Mouse (Mus musculus): ENCODE measurements around the gene Mst1. TPM values are rescaled to one million over a fixed set of nuclear protein-coding genes. Genes with fewer than 3 reads are reported as not detected.

The Mst1 gene
- polyA plus RNA-seq, 1 experiment from 2014 or later = 0.20 TPM

GRCm38 (mm10) chr9:108120671-108121070, 40.4 kb downstream of the Mst1 start:
- Histone ChIP-seq H3K36me3 (ENCODE audit: insufficient read depth) (no peaks in the 10 kb centered on the region), H3K27ac (ENCODE audit: low read depth) (no peak overlapping the region), H3K4me3 (ENCODE audit: low read depth, low read length) (no peak overlapping the region), H3K4me2 (no peak overlapping the region), H3K9me3 (ENCODE audit: low read depth, low read length) (no peaks in the 10 kb centered on the region), H3K9ac (no peak overlapping the region), H3K4me1 (ENCODE audit: insufficient read depth) (peaks cover 4% of the 10 kb centered on the region; the same call in 1 of the 2 replicates), H3K27me3 (ENCODE audit: insufficient read depth, low read length) (no peaks in the 10 kb centered on the region)
- WGBS = 94% methylated on average over 8 of the region's 8 CpGs
- ATAC-seq (ENCODE audit: insufficient read depth) (no peak), DNase-seq (no peak)
- TF ChIP-seq CTCF (IDR thresholded peaks at IDR 0.05; ENCODE audit: low read depth) = no peak

GRCm38 (mm10) chr9:108121170-108121969, 41.1 kb downstream of the Mst1 start:
- ATAC-seq (ENCODE audit: insufficient read depth) (no peak), DNase-seq (no peak)
- no peak overlapping the region for H3K9ac ChIP-seq
- H3K27me3 ChIP-seq (ENCODE audit: insufficient read depth, low read length) = no peaks in the 10 kb centered on the region
- H3K27ac ChIP-seq (ENCODE audit: low read depth) = no peak overlapping the region
- H3K4me3 ChIP-seq (ENCODE audit: low read depth, low read length) = no peak overlapping the region
- H3K4me1 ChIP-seq (ENCODE audit: insufficient read depth) = peaks cover 4% of the 10 kb centered on the region; the same call in 1 of the 2 replicates
- TF ChIP-seq CTCF (IDR thresholded peaks at IDR 0.05; ENCODE audit: low read depth) = no peak
- no peaks in the 10 kb centered on the region for H3K9me3 ChIP-seq (ENCODE audit: low read depth, low read length)
- no peak overlapping the region for H3K4me2 ChIP-seq
- no peaks in the 10 kb centered on the region for H3K36me3 ChIP-seq (ENCODE audit: insufficient read depth)
- 83% methylated on average over 10 of the region's 10 CpGs for WGBS

- no peaks in the 10 kb centered on the region for H3K9me3 ChIP-seq (ENCODE audit: low read depth, low read length)
- WGBS = 89% methylated on average over 3 of the region's 4 CpGs
- H3K36me3 ChIP-seq (ENCODE audit: insufficient read depth) = no peaks in the 10 kb centered on the region
- peaks cover 4% of the 10 kb centered on the region; the same call in 1 of the 2 replicates for H3K4me1 ChIP-seq (ENCODE audit: insufficient read depth)
- TF ChIP-seq CTCF (IDR thresholded peaks at IDR 0.05; ENCODE audit: low read depth) = no peak
- no peak overlapping the region for H3K4me2 ChIP-seq
- no peak for DNase-seq
- ATAC-seq (ENCODE audit: insufficient read depth) = no peak
- H3K4me3 ChIP-seq (ENCODE audit: low read depth, low read length) = no peak overlapping the region
- no peak overlapping the region for H3K9ac ChIP-seq
- no peak overlapping the region for H3K27ac ChIP-seq (ENCODE audit: low read depth)
- H3K27me3 ChIP-seq (ENCODE audit: insufficient read depth, low read length) = no peaks in the 10 kb centered on the region
Observed at GRCm38 (mm10) chr9:108123916-108124315, 43.7 kb downstream of the Mst1 start.

- TF ChIP-seq CTCF (IDR thresholded peaks at IDR 0.05; ENCODE audit: low read depth) = no peak
- H3K4me2 ChIP-seq = no peak overlapping the region
- no peak for ATAC-seq (ENCODE audit: insufficient read depth)
- no peaks in the 10 kb centered on the region for H3K9me3 ChIP-seq (ENCODE audit: low read depth, low read length)
- no peak overlapping the region for H3K9ac ChIP-seq
- no peak for DNase-seq
- H3K4me1 ChIP-seq (ENCODE audit: insufficient read depth) = no peaks in the 10 kb centered on the region
- no peak overlapping the region for H3K4me3 ChIP-seq (ENCODE audit: low read depth, low read length)
- H3K27ac ChIP-seq (ENCODE audit: low read depth) = no peak overlapping the region
- 85% methylated on average over 8 of the region's 8 CpGs for WGBS
- no peaks in the 10 kb centered on the region for H3K36me3 ChIP-seq (ENCODE audit: insufficient read depth)
- no peaks in the 10 kb centered on the region for H3K27me3 ChIP-seq (ENCODE audit: insufficient read depth, low read length)
Observed at GRCm38 (mm10) chr9:108125731-108126130, 45.5 kb downstream of the Mst1 start.

GRCm38 (mm10) chr9:108126436-108127180, 46.4 kb downstream of the Mst1 start:
- Histone ChIP-seq H3K4me1 (ENCODE audit: insufficient read depth) (no peaks in the 10 kb centered on the region), H3K4me2 (no peak overlapping the region), H3K36me3 (ENCODE audit: insufficient read depth) (no peaks in the 10 kb centered on the region), H3K27me3 (ENCODE audit: insufficient read depth, low read length) (no peaks in the 10 kb centered on the region), H3K27ac (ENCODE audit: low read depth) (no peak overlapping the region), H3K4me3 (ENCODE audit: low read depth, low read length) (no peak overlapping the region), H3K9me3 (ENCODE audit: low read depth, low read length) (no peaks in the 10 kb centered on the region), H3K9ac (no peak overlapping the region)
- TF ChIP-seq CTCF (IDR thresholded peaks at IDR 0.05; ENCODE audit: low read depth) = no peak
- WGBS = 74% methylated on average over 17 of the region's 17 CpGs
- ATAC-seq (ENCODE audit: insufficient read depth) = no peak
- DNase-seq = no peak

GRCm38 (mm10) chr9:108128248-108128647, 48.0 kb downstream of the Mst1 start:
- no peak for ATAC-seq (ENCODE audit: insufficient read depth)
- no peak for TF ChIP-seq CTCF (IDR thresholded peaks at IDR 0.05; ENCODE audit: low read depth)
- H3K36me3 ChIP-seq (ENCODE audit: insufficient read depth) = no peaks in the 10 kb centered on the region
- H3K27ac ChIP-seq (ENCODE audit: low read depth) = no peak overlapping the region
- H3K9me3 ChIP-seq (ENCODE audit: low read depth, low read length) = no peaks in the 10 kb centered on the region
- no peaks in the 10 kb centered on the region for H3K27me3 ChIP-seq (ENCODE audit: insufficient read depth, low read length)
- H3K4me2 ChIP-seq = no peak overlapping the region
- 78% methylated on average over 11 of the region's 11 CpGs for WGBS
- no peak overlapping the region for H3K4me3 ChIP-seq (ENCODE audit: low read depth, low read length)
- no peak for DNase-seq
- no peaks in the 10 kb centered on the region for H3K4me1 ChIP-seq (ENCODE audit: insufficient read depth)
- H3K9ac ChIP-seq = no peak overlapping the region

Measured in lung, embryonic 14.5 days (tissue).